Mouse (Mus musculus) ES-CJ7 (cell line): ENCODE measurements around the gene Rprd1b.

Experiments used
- DNase-seq: peaks from one replicate; pipeline ENCODE4 v3.0.0; 2011; ENCODE audit warnings: low read depth, low spot score

The Rprd1b gene

GRCm38 (mm10) chr2:158121645-158122326 lies 93.5 kb downstream of the Rprd1b start:
- DNase-seq: no peak

- DNase-seq: no peak
Measured at GRCm38 (mm10) chr2:158122814-158123213, 94.5 kb downstream of the Rprd1b start.

GRCm38 (mm10) chr2:158127245-158127644 lies 98.9 kb downstream of the Rprd1b start:
- no peak for DNase-seq

GRCm38 (mm10) chr2:158127872-158128271 lies 99.6 kb downstream of the Rprd1b start:
- DNase-seq: no peak

GRCm38 (mm10) chr2:158128461-158129130 lies 100.3 kb downstream of the Rprd1b start:
- no peak for DNase-seq

- DNase-seq: no peak
Measured at GRCm38 (mm10) chr2:158129291-158130002, 101.2 kb downstream of the Rprd1b start.

- peak; percentile 56 for DNase-seq
Measured at GRCm38 (mm10) chr2:158130391-158130986, 102.2 kb downstream of the Rprd1b start.

GRCm38 (mm10) chr2:158131197-158131835 lies 103.0 kb downstream of the Rprd1b start:
- no peak for DNase-seq

- no peak for DNase-seq
Measured at GRCm38 (mm10) chr2:158132320-158132719, 104.0 kb downstream of the Rprd1b start.

GRCm38 (mm10) chr2:158133050-158133449 lies 104.8 kb downstream of the Rprd1b start:
- no peak for DNase-seq

- DNase-seq: no peak
Measured at GRCm38 (mm10) chr2:158136205-158136604, 107.9 kb downstream of the Rprd1b start.

GRCm38 (mm10) chr2:158137771-158138170 lies 109.5 kb downstream of the Rprd1b start:
- DNase-seq: no peak

- no peak for DNase-seq
Measured at GRCm38 (mm10) chr2:158138778-158139177, 110.5 kb downstream of the Rprd1b start.

GRCm38 (mm10) chr2:158139628-158140027 lies 111.3 kb downstream of the Rprd1b start:
- DNase-seq: no peak

GRCm38 (mm10) chr2:158140664-158141063 lies 112.4 kb downstream of the Rprd1b start:
- no peak for DNase-seq

- DNase-seq: no peak
Measured at GRCm38 (mm10) chr2:158141271-158141670, 113.0 kb downstream of the Rprd1b start.

- DNase-seq: no peak
Measured at GRCm38 (mm10) chr2:158141690-158142440, 113.6 kb downstream of the Rprd1b start.

GRCm38 (mm10) chr2:158142981-158143380 lies 114.7 kb downstream of the Rprd1b start:
- DNase-seq: no peak

- no peak for DNase-seq
Measured at GRCm38 (mm10) chr2:158143816-158144215, 115.5 kb downstream of the Rprd1b start.

- DNase-seq: no peak
Measured at GRCm38 (mm10) chr2:158144263-158144662, 116.0 kb downstream of the Rprd1b start.
